Mouse (Mus musculus): ENCODE results near the gene Gm49333. TPM values are rescaled to one million over a fixed set of nuclear protein-coding genes. Genes with fewer than 3 reads are reported as not detected.

The Gm49333 gene
- total and polyA plus RNA-seq, 2 experiments from 2014 or later: not detected

DNA sequence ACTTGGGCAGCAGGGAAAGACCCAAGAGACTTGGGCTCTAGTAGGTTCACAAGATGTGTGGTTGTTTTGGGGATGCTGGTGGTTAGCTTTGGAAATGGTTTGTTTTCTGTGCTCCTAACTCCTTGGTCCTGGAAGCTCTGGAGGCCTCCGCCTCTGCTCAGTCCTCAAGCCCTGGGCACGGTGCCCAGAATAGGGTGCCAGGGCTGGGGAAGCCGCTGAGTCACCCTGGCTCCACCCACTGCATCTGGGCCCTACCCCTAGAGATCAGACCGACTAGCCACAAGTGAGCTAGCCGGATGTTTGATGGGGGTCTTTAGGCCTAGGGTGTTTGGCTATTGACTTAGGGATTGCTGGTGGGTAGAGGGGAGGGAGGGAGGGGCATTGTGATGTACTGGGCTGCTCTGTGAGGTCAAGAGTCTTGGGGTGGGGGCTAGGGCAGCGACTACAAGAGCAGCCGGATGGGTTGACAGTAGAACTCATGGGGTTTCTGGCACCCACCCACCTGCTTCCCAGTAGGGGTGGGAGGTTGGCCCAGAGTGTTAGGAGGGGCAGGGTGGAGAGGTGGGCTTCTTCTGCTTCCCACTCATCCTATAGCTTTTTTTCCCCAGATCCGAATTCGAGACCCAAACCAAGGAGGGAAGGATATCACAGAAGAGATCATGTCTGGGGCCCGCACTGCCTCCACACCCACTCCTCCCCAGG is 66.7 kb downstream of the Gm49333 start:
- no peak for TF ChIP-seq CTCF (IDR thresholded peaks at IDR 0.05; ENCODE audit: low read depth)
- Histone ChIP-seq H3K9ac (no peak overlapping the region), H3K4me2 (ENCODE audit: low read depth) (no peak overlapping the region), H3K27ac (ENCODE audit: low read depth, low read length) (no peak overlapping the region), H3K9me3 (ENCODE audit: low read length) (no peaks in the 10 kb centered on the region), H3K4me1 (ENCODE audit: insufficient read depth) (peaks cover 6% of the 10 kb centered on the region; the same call in 1 of the 2 replicates), H3K4me3 (ENCODE audit: low read depth, low read length) (no peak overlapping the region), H3K27me3 (ENCODE audit: insufficient read depth, low read length) (no peaks in the 10 kb centered on the region), H3K36me3 (ENCODE audit: insufficient read depth) (peaks cover 84% of the 10 kb centered on the region)
- DNase-seq: peak; percentile 25
- 61% methylated on average over 10 of the region's 10 CpGs for WGBS
- ATAC-seq: peak; percentile 30; the same call in 1 of the 2 replicates

DNA sequence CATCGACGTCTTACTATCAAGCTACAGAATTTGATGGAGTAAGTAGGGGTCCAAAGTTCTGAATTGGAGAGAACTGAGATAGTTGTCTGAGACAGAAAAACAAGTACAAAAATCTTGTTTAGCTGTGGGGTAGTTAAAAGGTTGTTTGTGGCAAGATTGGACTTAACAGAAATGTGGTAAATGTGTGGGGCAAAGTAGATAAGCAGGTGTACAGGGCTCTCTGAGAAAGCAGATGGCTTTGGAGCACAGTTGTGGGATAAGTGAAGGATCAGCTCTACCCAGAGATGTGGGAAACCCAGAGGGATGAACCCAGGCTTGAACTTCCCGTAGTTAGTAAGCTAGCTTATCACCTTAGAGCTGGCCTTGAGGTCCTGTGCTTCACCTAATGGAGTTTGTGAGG is 79.4 kb downstream of the Gm49333 start:
- Histone ChIP-seq H3K36me3 (ENCODE audit: insufficient read depth) (peaks cover 56% of the 10 kb centered on the region), H3K4me2 (ENCODE audit: low read depth) (no peak overlapping the region), H3K9ac (no peak overlapping the region), H3K27me3 (ENCODE audit: insufficient read depth, low read length) (no peaks in the 10 kb centered on the region), H3K9me3 (ENCODE audit: low read length) (no peaks in the 10 kb centered on the region), H3K4me3 (ENCODE audit: low read depth, low read length) (no peak overlapping the region), H3K27ac (ENCODE audit: low read depth, low read length) (no peak overlapping the region), H3K4me1 (ENCODE audit: insufficient read depth) (peaks cover 7% of the 10 kb centered on the region; the same call in 1 of the 2 replicates)
- DNase-seq: no peak
- TF ChIP-seq CTCF (IDR thresholded peaks at IDR 0.05; ENCODE audit: low read depth): no peak
- 93% methylated on average over 3 of the region's 3 CpGs for WGBS
- ATAC-seq: no peak

GRCm38 (mm10) chr16:20691617-20692016 is 80.2 kb downstream of the Gm49333 start:
- ATAC-seq: no peak
- H3K9me3 ChIP-seq (ENCODE audit: low read length): no peaks in the 10 kb centered on the region
- TF ChIP-seq CTCF (IDR thresholded peaks at IDR 0.05; ENCODE audit: low read depth): no peak
- no peak overlapping the region for H3K27ac ChIP-seq (ENCODE audit: low read depth, low read length)
- peaks cover 47% of the 10 kb centered on the region for H3K36me3 ChIP-seq (ENCODE audit: insufficient read depth)
- H3K9ac ChIP-seq: no peak overlapping the region
- peaks cover 7% of the 10 kb centered on the region; the same call in 1 of the 2 replicates for H3K4me1 ChIP-seq (ENCODE audit: insufficient read depth)
- no peak for DNase-seq
- WGBS: 76% methylated on average over 1 of the region's 1 CpGs
- no peak overlapping the region for H3K4me2 ChIP-seq (ENCODE audit: low read depth)
- H3K27me3 ChIP-seq (ENCODE audit: insufficient read depth, low read length): no peaks in the 10 kb centered on the region
- no peak overlapping the region for H3K4me3 ChIP-seq (ENCODE audit: low read depth, low read length)

DNA sequence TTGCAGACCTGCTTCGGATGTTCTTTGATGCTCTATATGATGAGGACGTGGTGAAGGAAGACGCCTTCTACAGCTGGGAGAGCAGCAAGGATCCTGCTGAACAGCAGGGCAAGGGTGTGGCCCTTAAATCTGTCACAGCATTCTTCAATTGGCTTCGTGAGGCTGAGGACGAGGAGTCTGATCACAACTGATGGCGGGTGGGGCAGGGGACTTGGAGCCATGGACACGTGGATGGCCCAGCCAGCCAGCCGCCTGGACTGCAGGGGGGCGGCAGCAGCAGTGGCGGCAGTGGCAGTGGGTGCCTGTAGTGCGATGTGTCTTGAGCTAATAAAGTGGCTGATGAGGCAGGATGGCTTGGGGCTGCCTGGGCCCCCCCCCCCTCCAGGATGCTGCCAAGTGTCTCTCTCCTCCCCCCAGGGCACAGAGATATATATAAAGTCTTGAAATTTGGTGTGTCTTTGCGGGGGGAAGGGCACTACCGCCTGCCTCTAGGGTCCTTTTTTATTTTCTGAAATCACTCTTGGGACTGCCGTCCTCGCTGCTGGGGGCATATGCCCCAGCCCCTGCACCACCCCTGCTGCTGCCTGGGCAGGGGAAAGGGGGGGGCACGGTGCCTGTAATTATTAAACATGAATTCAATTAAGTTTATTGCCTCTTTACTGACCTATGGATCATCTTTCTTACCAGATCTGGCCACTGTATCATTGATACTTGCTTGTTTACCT is 81.0 kb downstream of the Gm49333 start:
- H3K9me3 ChIP-seq (ENCODE audit: low read length): no peaks in the 10 kb centered on the region
- peaks cover 39% of the 10 kb centered on the region for H3K36me3 ChIP-seq (ENCODE audit: insufficient read depth)
- H3K9ac ChIP-seq: peak overlapping the region; percentile 92
- ATAC-seq (no peak), DNase-seq (no peak)
- H3K4me3 ChIP-seq (ENCODE audit: low read depth, low read length): no peak overlapping the region
- H3K4me1 ChIP-seq (ENCODE audit: insufficient read depth): peaks cover 7% of the 10 kb centered on the region; the same call in 1 of the 2 replicates
- peak overlapping the region; percentile 98 for H3K27ac ChIP-seq (ENCODE audit: low read depth, low read length)
- peak overlapping the region; percentile 77 for H3K4me2 ChIP-seq (ENCODE audit: low read depth)
- no peak for TF ChIP-seq CTCF (IDR thresholded peaks at IDR 0.05; ENCODE audit: low read depth)
- WGBS: 46% methylated on average over 16 of the region's 16 CpGs
- H3K27me3 ChIP-seq (ENCODE audit: insufficient read depth, low read length): no peaks in the 10 kb centered on the region

DNA sequence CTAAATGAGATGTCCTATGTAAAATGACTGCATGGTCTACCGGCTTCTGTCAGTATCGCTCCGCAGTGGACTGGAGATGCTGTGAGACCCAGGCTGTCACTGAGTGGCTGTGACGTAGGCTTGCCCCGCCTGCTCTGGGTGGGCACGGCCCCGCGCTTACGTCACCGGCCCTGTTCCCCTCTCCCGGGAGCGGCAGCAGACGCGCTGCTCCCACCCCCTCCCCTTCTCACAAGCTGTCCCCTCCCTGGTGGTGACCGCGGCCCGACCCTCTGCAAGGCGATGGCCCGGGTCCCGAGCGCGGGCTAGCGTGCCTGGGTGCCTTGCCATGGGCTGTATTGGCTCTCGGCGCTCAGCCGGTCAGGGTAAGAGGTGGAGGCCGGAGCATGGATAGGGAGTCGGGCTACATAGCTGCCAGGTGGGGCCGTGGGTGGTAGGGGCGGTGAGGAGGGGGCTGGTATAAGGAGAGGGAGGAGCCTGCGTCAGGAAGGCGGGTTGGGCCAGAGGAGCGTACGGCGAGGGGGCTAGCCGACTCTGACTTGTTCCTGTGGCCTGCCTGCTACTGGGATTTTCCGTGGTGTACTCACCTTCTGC is 81.8 kb downstream of the Gm49333 start, which contains the start of gene Fam131a:
Fam131a (plus strand) TSS at position 131 of the 591 bp plus-strand sequence.
- H3K9ac ChIP-seq: peak within 1 kb of the TSS; percentile 92
- peaks cover 7% of the 10 kb centered on the region; the same call in 1 of the 2 replicates for H3K4me1 ChIP-seq (ENCODE audit: insufficient read depth)
- H3K9me3 ChIP-seq (ENCODE audit: low read length): no peaks in the 10 kb centered on the region
- DNase-seq (peak; percentile 95), ATAC-seq (peak; percentile 92)
- peak within 1 kb of the TSS; percentile 98 for H3K27ac ChIP-seq (ENCODE audit: low read depth, low read length)
- peak within 1 kb of the TSS; percentile 72 for H3K4me3 ChIP-seq (ENCODE audit: low read depth, low read length)
- TF ChIP-seq CTCF (IDR thresholded peaks at IDR 0.05; ENCODE audit: low read depth): 0 out of 2 replicates have a peak, but pooled peaks have one; percentile 9
- peak within 1 kb of the TSS; percentile 77 for H3K4me2 ChIP-seq (ENCODE audit: low read depth)
- 3% methylated on average over 36 of the region's 37 CpGs for WGBS
- H3K36me3 ChIP-seq (ENCODE audit: insufficient read depth): peaks cover 32% of the 10 kb centered on the region
- no peaks in the 10 kb centered on the region for H3K27me3 ChIP-seq (ENCODE audit: insufficient read depth, low read length)

- WGBS: 52% methylated on average over 8 of the region's 8 CpGs
- peaks cover 29% of the 10 kb centered on the region for H3K36me3 ChIP-seq (ENCODE audit: insufficient read depth)
- H3K27me3 ChIP-seq (ENCODE audit: insufficient read depth, low read length): no peaks in the 10 kb centered on the region
- no peak for TF ChIP-seq CTCF (IDR thresholded peaks at IDR 0.05; ENCODE audit: low read depth)
- peak overlapping the region; percentile 79 for H3K27ac ChIP-seq (ENCODE audit: low read depth, low read length)
- peaks cover 7% of the 10 kb centered on the region; the same call in 1 of the 2 replicates for H3K4me1 ChIP-seq (ENCODE audit: insufficient read depth)
- H3K9ac ChIP-seq: no peak overlapping the region
- peak; percentile 8; the same call in 1 of the 2 replicates for ATAC-seq
- peak; percentile 80 for DNase-seq
- H3K4me2 ChIP-seq (ENCODE audit: low read depth): peak overlapping the region; percentile 69
- peak overlapping the region; percentile 47; the same call in 1 of the 2 replicates for H3K4me3 ChIP-seq (ENCODE audit: low read depth, low read length)
- no peaks in the 10 kb centered on the region for H3K9me3 ChIP-seq (ENCODE audit: low read length)
These were observed 83.4 kb downstream of the Gm49333 start for GRCm38 (mm10) chr16:20694781-20695180.

MicroRNAs within 50 kb of the gene (microRNA counts, 519-probe panel; counts per million panel counts)
- microRNA mmu-miR-1224: 3,153 counts per million, percentile 27 among the panel's probes with 10 or more counts

Small RNA genes within 50 kb of the gene (microRNA-seq; reads per million reads assigned to microRNA genes)
- gene Mir1224: 45.0 to 50.2 reads per million in 2 experiments

Other genes with a start within 250 kb of the Gm49333 start
- gene Abcc5, start 185.2 kb upstream of the Gm49333 start, total RNA-seq (2014; rRNA removed): 74.3 and 79.8 TPM in 2 replicates
- gene Abcc5, start 185.2 kb upstream of the Gm49333 start, polyA plus RNA-seq (2015; fragmentation: Nextera tagmentation; extraction: Ambion mirVana): 58.7 and 71.6 TPM in 2 replicates
- 91.3 and 102 TPM in 2 replicates for gene Eif2b5, start 112.8 kb upstream of the Gm49333 start, total RNA-seq (2014; rRNA removed)
- 70.8 and 77.6 TPM in 2 replicates for gene Eif2b5, start 112.8 kb upstream of the Gm49333 start, polyA plus RNA-seq (2015; fragmentation: Nextera tagmentation; extraction: Ambion mirVana)
- 21.1 and 28.6 TPM in 2 replicates for gene Dvl3, start 94.6 kb upstream of the Gm49333 start, total RNA-seq (2014; rRNA removed)
- 23.9 and 25.8 TPM in 2 replicates for gene Dvl3, start 94.6 kb upstream of the Gm49333 start, polyA plus RNA-seq (2015; fragmentation: Nextera tagmentation; extraction: Ambion mirVana)
- 958 and 994 TPM in 2 replicates for gene Ap2m1, start 76.1 kb upstream of the Gm49333 start, total RNA-seq (2014; rRNA removed)
- gene Ap2m1, start 76.1 kb upstream of the Gm49333 start, polyA plus RNA-seq (2015; fragmentation: Nextera tagmentation; extraction: Ambion mirVana): 1,434 and 1,486 TPM in 2 replicates
- 71.7 and 72.7 TPM in 2 replicates for gene Abcf3, start 63.0 kb upstream of the Gm49333 start, total RNA-seq (2014; rRNA removed)
- gene Abcf3, start 63.0 kb upstream of the Gm49333 start, polyA plus RNA-seq (2015; fragmentation: Nextera tagmentation; extraction: Ambion mirVana): 58.0 and 60.3 TPM in 2 replicates
- 20.3 and 20.9 TPM in 2 replicates for gene Vwa5b2, start 22.1 kb upstream of the Gm49333 start, total RNA-seq (2014; rRNA removed)
- gene Vwa5b2, start 22.1 kb upstream of the Gm49333 start, polyA plus RNA-seq (2015; fragmentation: Nextera tagmentation; extraction: Ambion mirVana): 5.9 and 8.7 TPM in 2 replicates
- gene Eef1akmt4, start within 50 bp of the Gm49333 start, total RNA-seq (2014; rRNA removed): 3.7 and 6.5 TPM in 2 replicates
- 6.0 and 6.2 TPM in 2 replicates for gene Eef1akmt4, start within 50 bp of the Gm49333 start, polyA plus RNA-seq (2015; fragmentation: Nextera tagmentation; extraction: Ambion mirVana)
- 11.1 and 19.0 TPM in 2 replicates for gene Alg3, start 125 bp downstream of the Gm49333 start, total RNA-seq (2014; rRNA removed)
- gene Alg3, start 125 bp downstream of the Gm49333 start, polyA plus RNA-seq (2015; fragmentation: Nextera tagmentation; extraction: Ambion mirVana): 29.2 and 30.3 TPM in 2 replicates
- 44.1 and 51.0 TPM in 2 replicates for gene Camk2n2, start 9.7 kb downstream of the Gm49333 start, total RNA-seq (2014; rRNA removed)
- 45.3 and 57.0 TPM in 2 replicates for gene Camk2n2, start 9.7 kb downstream of the Gm49333 start, polyA plus RNA-seq (2015; fragmentation: Nextera tagmentation; extraction: Ambion mirVana)
- gene Ece2, start 18.2 kb downstream of the Gm49333 start, total RNA-seq (2014; rRNA removed): 17.8 and 22.4 TPM in 2 replicates
- gene Ece2, start 18.2 kb downstream of the Gm49333 start, polyA plus RNA-seq (2015; fragmentation: Nextera tagmentation; extraction: Ambion mirVana): 6.1 and 8.7 TPM in 2 replicates
- gene Psmd2, start 40.0 kb downstream of the Gm49333 start, total RNA-seq (2014; rRNA removed): 237 and 242 TPM in 2 replicates
- gene Psmd2, start 40.0 kb downstream of the Gm49333 start, polyA plus RNA-seq (2015; fragmentation: Nextera tagmentation; extraction: Ambion mirVana): 287 and 331 TPM in 2 replicates
- gene Eif4g1, start 56.7 kb downstream of the Gm49333 start, total RNA-seq (2014; rRNA removed): 223 and 282 TPM in 2 replicates
- 89.8 and 111 TPM in 2 replicates for gene Eif4g1, start 56.7 kb downstream of the Gm49333 start, polyA plus RNA-seq (2015; fragmentation: Nextera tagmentation; extraction: Ambion mirVana)
- 169 and 200 TPM in 2 replicates for gene Fam131a, start 81.6 kb downstream of the Gm49333 start, total RNA-seq (2014; rRNA removed)
- 81.6 and 89.9 TPM in 2 replicates for gene Fam131a, start 81.6 kb downstream of the Gm49333 start, polyA plus RNA-seq (2015; fragmentation: Nextera tagmentation; extraction: Ambion mirVana)
- gene Polr2h, start 106.1 kb downstream of the Gm49333 start, total RNA-seq (2014; rRNA removed): 43.7 and 55.3 TPM in 2 replicates
- 87.4 and 103 TPM in 2 replicates for gene Polr2h, start 106.1 kb downstream of the Gm49333 start, polyA plus RNA-seq (2015; fragmentation: Nextera tagmentation; extraction: Ambion mirVana)
- 41.9 and 47.9 TPM in 2 replicates for gene Clcn2, start 106.1 kb downstream of the Gm49333 start, total RNA-seq (2014; rRNA removed)
- gene Clcn2, start 106.1 kb downstream of the Gm49333 start, polyA plus RNA-seq (2015; fragmentation: Nextera tagmentation; extraction: Ambion mirVana): 10.7 and 14.1 TPM in 2 replicates
- gene Chrd, start 121.5 kb downstream of the Gm49333 start, total RNA-seq (2014; rRNA removed): 15.8 and 15.9 TPM in 2 replicates
- gene Chrd, start 121.5 kb downstream of the Gm49333 start, polyA plus RNA-seq (2015; fragmentation: Nextera tagmentation; extraction: Ambion mirVana): 3.4 and 3.6 TPM in 2 replicates
- 0.69 and 1.0 TPM in 2 replicates for gene Thpo, start 122.9 kb downstream of the Gm49333 start, total RNA-seq (2014; rRNA removed)
- 0.51 and 0.52 TPM in 2 replicates for gene Thpo, start 122.9 kb downstream of the Gm49333 start, polyA plus RNA-seq (2015; fragmentation: Nextera tagmentation; extraction: Ambion mirVana)

Measured in forebrain, postnatal 0 days (tissue).